Mouse (Mus musculus) left cerebral cortex, adult 9 months (tissue): Measurements from ENCODE around the gene Nefh.

Experiments used
- DNase-seq, 2 experiments: peaks; one replicate each; pipeline ENCODE4 v3.0.0; 2022; ENCODE audit warnings: low spot score in 2 of 2

Nefh gene

GRCm38 (mm10) chr11:4953401-4953800 lies 5.5 kb upstream of the Nefh start:
- no peak for DNase-seq

DNA sequence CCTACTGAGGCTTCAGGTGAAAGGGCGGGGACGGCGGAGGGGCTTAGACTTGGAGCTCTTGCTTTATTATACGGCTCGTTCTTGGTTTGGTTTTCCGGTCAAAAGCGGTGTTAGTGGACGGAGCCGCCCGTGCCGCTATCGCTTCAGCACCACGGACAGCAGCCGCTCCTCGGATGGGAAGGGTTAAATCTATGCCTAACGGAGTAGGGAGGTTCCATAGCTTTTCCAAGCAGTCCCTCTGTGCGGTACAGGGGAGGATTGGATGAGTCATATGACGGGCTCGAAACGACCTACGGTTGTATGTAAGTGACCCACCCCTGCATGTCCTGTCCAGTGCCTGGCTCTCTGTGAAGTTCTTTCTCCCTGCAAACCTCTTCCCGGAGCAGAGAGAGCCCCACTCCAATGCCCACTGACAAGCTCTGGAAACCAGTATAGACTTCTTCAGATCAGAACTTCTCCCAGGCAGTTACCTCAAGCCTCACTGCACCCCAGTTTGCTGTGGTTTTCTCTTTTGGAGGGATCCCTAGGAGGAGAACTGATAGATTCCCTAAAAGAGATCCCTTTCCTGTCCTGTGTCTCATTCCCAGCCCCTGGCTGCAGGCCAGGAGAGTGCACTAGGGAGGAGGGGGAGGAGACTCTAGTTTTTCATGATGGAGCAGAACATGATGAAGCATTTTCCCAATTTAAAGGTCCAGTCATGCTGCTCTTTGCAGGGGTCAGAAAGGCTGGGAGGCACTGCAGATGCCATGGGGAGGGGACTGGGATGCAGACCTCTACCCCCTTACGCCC lies 1.6 kb upstream of the Nefh start:
- peak in 1 of 2 experiments; percentile 28 for DNase-seq

DNA sequence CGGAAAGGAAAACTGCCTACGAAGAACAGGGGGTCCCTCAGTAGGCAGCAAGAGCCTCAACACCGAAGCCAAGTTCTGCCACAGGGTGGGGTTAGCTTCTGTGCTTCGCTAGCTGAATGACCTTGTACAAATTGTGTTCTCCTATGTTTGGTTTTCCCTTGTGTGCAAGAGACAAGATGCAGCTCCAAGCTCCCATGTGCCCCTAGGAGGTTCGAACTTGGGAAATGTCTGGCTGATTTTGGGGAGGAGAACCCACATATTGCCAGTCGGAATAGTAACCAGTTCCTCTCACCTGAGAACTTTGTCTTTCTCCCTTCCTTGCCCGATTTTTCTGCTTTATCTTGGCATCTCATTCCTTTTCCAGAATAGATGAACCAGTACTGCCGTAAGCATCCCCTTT lies 928 bp upstream of the Nefh start:
- no peak for DNase-seq

- peak; percentile 86 to 87 for DNase-seq
Observed at GRCm38 (mm10) chr11:4946947-4947812, 684 bp downstream of the Nefh start.

GRCm38 (mm10) chr11:4946530-4946929 lies 1.3 kb downstream of the Nefh start:
- no peak for DNase-seq

DNA sequence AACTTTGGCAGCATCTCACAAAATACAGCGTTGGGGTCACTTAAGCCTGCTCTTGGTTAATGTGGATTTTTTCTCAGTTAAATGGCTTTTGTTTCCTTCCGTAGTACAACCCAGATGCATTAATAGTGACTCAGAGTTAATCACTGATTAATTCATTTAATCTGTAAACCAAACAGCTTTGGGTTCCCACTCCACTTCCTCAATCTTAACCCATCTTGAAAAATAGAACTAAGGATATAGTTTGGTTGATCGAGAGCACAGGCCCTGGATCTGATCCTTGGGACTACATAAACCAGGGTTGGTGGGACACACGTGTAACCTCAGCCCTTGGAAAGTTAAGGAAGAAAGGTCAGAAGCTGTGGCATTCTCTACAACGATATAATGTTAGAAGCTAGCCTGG lies 11.6 kb downstream of the Nefh start:
- DNase-seq = no peak

GRCm38 (mm10) chr11:4931009-4931601 lies 16.8 kb downstream of the Nefh start:
- DNase-seq = no peak

GRCm38 (mm10) chr11:4927224-4927623 lies 20.6 kb downstream of the Nefh start:
- DNase-seq = peak in 1 of 2 experiments; percentile 68

DNA sequence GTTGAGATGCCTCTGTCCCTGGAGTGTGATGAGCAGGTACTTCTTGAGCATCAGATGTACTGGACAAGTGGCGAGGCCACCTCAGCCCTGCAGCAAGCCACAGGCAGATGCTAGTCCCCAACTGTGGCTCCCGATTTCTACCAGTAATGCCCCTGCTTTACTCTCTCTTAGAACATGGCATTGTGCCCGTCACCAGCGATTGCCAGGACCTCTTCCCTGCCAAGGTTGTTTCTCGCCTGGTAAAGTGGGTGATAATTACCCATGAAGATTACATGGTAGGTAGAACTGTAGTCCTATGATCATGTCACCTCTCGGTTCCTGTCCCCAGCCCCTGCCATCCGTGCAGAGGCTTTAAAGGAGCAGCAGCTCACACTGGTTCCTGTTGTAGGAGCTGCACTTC lies 26.1 kb downstream of the Nefh start:
- DNase-seq = no peak

- no peak for DNase-seq
Observed at GRCm38 (mm10) chr11:4921281-4921680, 26.6 kb downstream of the Nefh start.

DNA sequence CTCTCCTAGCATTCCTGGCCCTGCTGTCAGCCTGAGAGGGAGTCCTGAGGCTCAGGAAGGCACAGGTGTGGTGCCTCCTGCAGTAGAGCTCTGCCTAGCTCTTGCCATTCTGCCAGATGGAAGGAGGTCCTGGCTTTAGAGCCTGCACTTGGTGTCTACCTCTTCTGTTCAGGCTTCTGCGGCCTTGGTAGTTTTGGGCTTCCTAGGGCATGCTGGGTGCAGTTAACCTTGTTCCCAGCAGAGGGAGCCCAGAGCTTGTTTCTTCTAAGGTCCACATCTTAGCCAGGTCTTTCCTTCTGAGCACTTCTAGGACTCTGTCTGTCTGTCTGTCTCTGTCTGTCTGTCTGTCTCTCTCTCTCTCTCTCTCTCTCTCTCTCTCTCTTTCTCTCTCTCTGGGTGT lies 31.8 kb downstream of the Nefh start:
- DNase-seq = peak in 1 of 2 experiments; percentile 70

DNA sequence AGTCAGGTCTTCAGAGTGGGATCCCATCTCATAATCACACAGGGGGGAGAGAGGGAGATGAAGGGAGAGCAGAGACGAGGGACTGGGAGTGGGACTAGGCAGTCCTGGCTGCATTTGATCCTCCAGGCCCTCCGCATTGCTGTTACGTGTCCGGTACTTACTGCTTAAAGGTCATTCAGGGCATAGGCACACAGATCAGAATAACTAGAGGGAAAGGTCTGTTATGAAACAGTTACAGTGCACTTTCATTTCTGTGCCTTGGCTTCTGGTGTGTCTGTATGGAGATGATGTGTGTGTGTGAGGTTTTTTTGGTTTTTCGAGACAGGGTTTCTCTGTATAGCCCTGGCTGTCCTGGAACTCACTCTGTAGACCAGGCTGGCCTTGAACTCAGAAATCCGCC lies 41.6 kb downstream of the Nefh start:
- no peak for DNase-seq

DNA sequence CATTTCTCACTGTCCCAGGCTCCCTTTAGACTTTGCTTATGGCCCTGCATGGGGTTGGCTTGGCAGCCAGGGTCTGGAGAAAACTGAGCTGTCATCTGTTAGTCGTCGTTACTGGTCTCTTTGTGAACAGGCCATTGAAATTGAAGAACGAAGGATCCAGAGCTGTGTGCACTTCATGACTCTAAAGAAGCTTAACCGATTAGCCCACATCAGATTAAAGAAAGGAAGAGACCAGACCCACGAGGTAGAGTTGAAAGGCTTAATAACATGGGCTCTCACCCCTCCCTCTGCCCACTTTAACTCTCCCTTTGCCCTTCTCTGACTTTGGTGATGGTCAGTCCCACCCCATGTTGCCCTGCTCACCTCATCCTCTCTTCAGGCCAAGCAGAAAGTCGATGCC lies 45.9 kb downstream of the Nefh start:
- no peak for DNase-seq

- DNase-seq = no peak
Observed at GRCm38 (mm10) chr11:4900437-4900836, 47.4 kb downstream of the Nefh start.

DNA sequence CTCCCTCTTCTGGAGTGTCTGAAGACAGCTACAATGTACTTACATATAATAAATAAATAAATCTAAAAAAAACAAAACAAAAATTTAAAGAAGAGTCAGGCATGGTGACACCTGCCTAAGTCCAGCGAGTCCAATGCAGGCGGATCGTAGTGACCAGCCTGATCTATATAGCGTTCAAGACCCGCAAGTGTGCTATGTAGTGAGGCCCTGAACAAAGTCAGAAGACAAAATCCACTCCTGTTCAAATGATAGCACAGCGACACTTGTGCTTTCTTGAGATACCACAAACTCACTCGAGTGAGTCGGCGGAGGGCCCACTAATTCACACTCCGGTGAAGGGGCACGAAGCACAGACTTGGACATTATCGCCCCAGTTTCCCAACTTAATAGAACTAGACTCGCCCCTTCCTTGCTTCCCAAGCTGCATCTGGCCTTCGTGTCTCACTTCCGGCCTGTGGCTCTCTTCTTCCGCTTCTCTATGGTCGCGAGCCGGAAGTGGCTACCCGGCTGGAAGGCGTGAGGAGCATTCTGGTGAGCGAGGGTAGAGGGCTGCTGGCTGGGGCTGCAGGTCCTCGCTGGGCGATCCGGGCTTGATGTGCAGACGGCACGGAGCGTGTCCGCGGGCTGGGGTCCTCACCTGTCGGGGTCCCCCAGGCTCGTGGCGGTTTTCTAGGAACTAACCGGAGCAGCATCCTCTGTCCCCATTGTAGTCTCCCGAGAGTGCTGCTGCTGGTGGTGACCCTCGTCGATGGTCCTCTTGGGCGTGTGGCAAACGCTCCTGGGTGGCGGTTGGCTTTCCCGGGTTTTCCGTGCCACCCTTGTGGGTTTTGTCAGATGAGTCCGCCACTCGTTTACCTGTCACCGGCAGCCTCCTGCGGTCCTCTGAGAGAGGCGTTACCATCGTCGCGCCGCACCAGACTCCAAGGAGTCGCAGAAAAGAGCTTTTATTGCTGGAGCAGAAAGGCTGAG lies 52.7 kb downstream of the Nefh start, which contains the start of gene Thoc5:
Gene Thoc5 (plus strand): TSS at position 473 of the 969 bp plus-strand sequence.
- DNase-seq = peak; percentile 55 to 83
